ENCODE assay signal across 8 mouse cellular contexts in genomic region chr4:140649207-140649591, GRCm38 (mm10). TPM values are rescaled to one million over a fixed set of nuclear protein-coding genes. Genes with fewer than 3 reads are reported as not detected.
A peak's percentile ranks its signal among the peaks of the same experiment; 100 is the strongest.
DNase-seq lines count a peak whose midpoint lies in the region; ATAC-seq and TF ChIP-seq lines count a peak whose summit lies in the region.

No protein-coding gene starts in this region.

- H3K9ac ChIP-seq in kidney, embryonic 16.5 days (replicated peaks; ENCODE audit: low read length), result peak overlapping the region; percentile 96
- H3K9ac ChIP-seq in intestine, postnatal 0 days (ENCODE audit: low read depth, low read length), result no peak overlapping the region
- H3K9ac ChIP-seq in neural tube, embryonic 15.5 days (replicated peaks), result peak overlapping the region; percentile 95

- H3K36me3 ChIP-seq in kidney, embryonic 16.5 days (ENCODE audit: insufficient read depth, low read length), result peaks cover 6% of the 10 kb centered on the region; the same call in 1 of the 2 replicates
- H3K36me3 ChIP-seq in intestine, postnatal 0 days (ENCODE audit: control insufficient read depth, insufficient read depth), result no peaks in the 10 kb centered on the region
- H3K36me3 ChIP-seq in neural tube, embryonic 15.5 days, result no peaks in the 10 kb centered on the region

- H3K9me3 ChIP-seq in kidney, embryonic 16.5 days (ENCODE audit: low read length), result no peaks in the 10 kb centered on the region
- no peaks in the 10 kb centered on the region for H3K9me3 ChIP-seq in intestine, postnatal 0 days (ENCODE audit: control insufficient read depth)
- no peaks in the 10 kb centered on the region for H3K9me3 ChIP-seq in neural tube, embryonic 15.5 days (replicated peaks)

- no peak for TF ChIP-seq CTCF in embryonic fibroblast, embryonic 13.5 days (IDR thresholded peaks at IDR 0.05; ENCODE audit: borderline replicate concordance, insufficient read depth, low read length)
- TF ChIP-seq CTCF in intestine, postnatal 0 days (IDR thresholded peaks at IDR 0.05; ENCODE audit: low read depth), result no peak

- peak overlapping the region; percentile 68 for H3K4me2 ChIP-seq in kidney, embryonic 16.5 days (replicated peaks; ENCODE audit: low read depth, low read length)
- peak overlapping the region; percentile 75 for H3K4me2 ChIP-seq in intestine, postnatal 0 days (replicated peaks; ENCODE audit: low read depth)
- H3K4me2 ChIP-seq in neural tube, embryonic 15.5 days, result peak overlapping the region; percentile 77

- H3K4me1 ChIP-seq in kidney, embryonic 16.5 days (ENCODE audit: insufficient read depth, low read length), result peaks cover 35% of the 10 kb centered on the region
- H3K4me1 ChIP-seq in embryonic fibroblast, embryonic 13.5 days (ENCODE audit: control insufficient read depth, insufficient read depth, low read length), result 0 out of 2 replicates have a peak, but pooled peaks cover 1% of the 10 kb centered on the region
- peaks cover 5% of the 10 kb centered on the region; the same call in 1 of the 2 replicates for H3K4me1 ChIP-seq in intestine, postnatal 0 days (replicated peaks; ENCODE audit: control insufficient read depth, insufficient read depth, low read length)
- H3K4me1 ChIP-seq in neural tube, embryonic 15.5 days, result peaks cover 49% of the 10 kb centered on the region

- no peak for DNase-seq in kidney, adult 8-10 months
- DNase-seq in natural killer cell, adult 2 months (ENCODE audit: low spot score in 2 of 2), result no peak
- no peak for DNase-seq in frontal cortex, postnatal 25 days (ENCODE audit: low spot score in 2 of 2)
- no peak for DNase-seq in urinary bladder, postnatal 36 days (ENCODE audit: low spot score in 2 of 2)

- H3K4me3 ChIP-seq in kidney, embryonic 16.5 days (ENCODE audit: low read length), result peak overlapping the region; percentile 79
- peak overlapping the region; percentile 51; the same call in 1 of the 2 replicates for H3K4me3 ChIP-seq in embryonic fibroblast, embryonic 13.5 days (ENCODE audit: insufficient read depth, low read length)
- peak overlapping the region; percentile 51 for H3K4me3 ChIP-seq in intestine, postnatal 0 days (ENCODE audit: low read depth, low read length)
- H3K4me3 ChIP-seq in neural tube, embryonic 15.5 days (replicated peaks), result peak overlapping the region; percentile 72

- no peak for TF ChIP-seq POLR2A in embryonic fibroblast, embryonic 13.5 days (IDR thresholded peaks at IDR 0.05; ENCODE audit: low read depth, low read length)

- peak overlapping the region; percentile 88 for H3K27ac ChIP-seq in kidney, embryonic 16.5 days (ENCODE audit: low read length)
- H3K27ac ChIP-seq in embryonic fibroblast, embryonic 13.5 days (ENCODE audit: insufficient read depth, low read length), result peak overlapping the region; percentile 22
- 0 out of 2 replicates have a peak overlapping the region, but pooled peaks have one; percentile 79 for H3K27ac ChIP-seq in intestine, postnatal 0 days (ENCODE audit: low read depth, low read length)
- peak overlapping the region; percentile 97 for H3K27ac ChIP-seq in neural tube, embryonic 15.5 days (replicated peaks)

- no peaks in the 10 kb centered on the region for H3K27me3 ChIP-seq in kidney, embryonic 16.5 days (ENCODE audit: insufficient read depth, low read length)
- H3K27me3 ChIP-seq in intestine, postnatal 0 days (replicated peaks; ENCODE audit: control insufficient read depth, insufficient read depth, low read length), result peaks cover 47% of the 10 kb centered on the region
- H3K27me3 ChIP-seq in neural tube, embryonic 15.5 days (replicated peaks), result no peaks in the 10 kb centered on the region

- WGBS in kidney, embryonic 16.5 days, result 23% methylated on average over 9 of the region's 9 CpGs
- WGBS in intestine, postnatal 0 days, result 13% methylated on average over 9 of the region's 9 CpGs
- WGBS in neural tube, embryonic 15.5 days, result 16% methylated on average over 9 of the region's 9 CpGs

- no peak for ATAC-seq in kidney, embryonic 16.5 days (ENCODE audit: low FRiP score, low TSS enrichment)
- peak; percentile 63 for ATAC-seq in intestine, postnatal 0 days
- ATAC-seq in neural tube, embryonic 15.5 days (ENCODE audit: low FRiP score), result peak; percentile 6; the same call in 1 of the 2 replicates

RNA-seq across cellular contexts. Expression of gene Arhgef10l, which starts 16.6 kb away (rescaled TPM):
- polyA plus RNA-seq in kidney, embryonic 16.5 days (2015; fragmentation: Nextera tagmentation; extraction: Ambion mirVana), result 25.4 and 27.7 TPM in 2 replicates
- 12.6 and 17.2 TPM in 2 replicates for polyA plus RNA-seq in embryonic fibroblast, embryonic 13.5 days (2011; ENCODE audit: insufficient read length, low read depth, missing spikeins)
- 3.9 and 5.4 TPM in 2 replicates for polyA plus RNA-seq in intestine, postnatal 0 days (2015; fragmentation: Nextera tagmentation; extraction: Ambion mirVana)
- polyA plus RNA-seq in neural tube, embryonic 15.5 days (2015; fragmentation: Nextera tagmentation; extraction: Ambion mirVana), result 23.6 and 26.4 TPM in 2 replicates

RNA-seq across cellular contexts. Expression of gene Rcc2, which starts 51.1 kb away (rescaled TPM):
- polyA plus RNA-seq in kidney, embryonic 16.5 days (2015; fragmentation: Nextera tagmentation; extraction: Ambion mirVana), result 19.5 and 21.0 TPM in 2 replicates
- 102 and 125 TPM in 2 replicates for polyA plus RNA-seq in embryonic fibroblast, embryonic 13.5 days (2011; ENCODE audit: insufficient read length, low read depth, missing spikeins)
- polyA plus RNA-seq in intestine, postnatal 0 days (2015; fragmentation: Nextera tagmentation; extraction: Ambion mirVana), result 14.6 and 15.6 TPM in 2 replicates
- polyA plus RNA-seq in neural tube, embryonic 15.5 days (2015; fragmentation: Nextera tagmentation; extraction: Ambion mirVana), result 16.7 and 16.8 TPM in 2 replicates

Comparison
In these comparisons a context has a peak if more than half of its experiments do, and no peak if none do; other contexts are left out.
1. H3K27ac ChIP-seq: peak in every context shown above with its lines; median percentile 97 in neural tube, embryonic 15.5 days; 88 in kidney, embryonic 16.5 days; 79 in intestine, postnatal 0 days; 22 in embryonic fibroblast, embryonic 13.5 days.